Mouse (Mus musculus): Measurements from ENCODE around the gene Ly6g5b. TPM values are rescaled to one million over a fixed set of nuclear protein-coding genes. Genes with fewer than 3 reads are reported as not detected.

The Ly6g5b gene
- polyA plus RNA-seq, 1 experiment from 2014 or later, result 0.60 TPM

DNA sequence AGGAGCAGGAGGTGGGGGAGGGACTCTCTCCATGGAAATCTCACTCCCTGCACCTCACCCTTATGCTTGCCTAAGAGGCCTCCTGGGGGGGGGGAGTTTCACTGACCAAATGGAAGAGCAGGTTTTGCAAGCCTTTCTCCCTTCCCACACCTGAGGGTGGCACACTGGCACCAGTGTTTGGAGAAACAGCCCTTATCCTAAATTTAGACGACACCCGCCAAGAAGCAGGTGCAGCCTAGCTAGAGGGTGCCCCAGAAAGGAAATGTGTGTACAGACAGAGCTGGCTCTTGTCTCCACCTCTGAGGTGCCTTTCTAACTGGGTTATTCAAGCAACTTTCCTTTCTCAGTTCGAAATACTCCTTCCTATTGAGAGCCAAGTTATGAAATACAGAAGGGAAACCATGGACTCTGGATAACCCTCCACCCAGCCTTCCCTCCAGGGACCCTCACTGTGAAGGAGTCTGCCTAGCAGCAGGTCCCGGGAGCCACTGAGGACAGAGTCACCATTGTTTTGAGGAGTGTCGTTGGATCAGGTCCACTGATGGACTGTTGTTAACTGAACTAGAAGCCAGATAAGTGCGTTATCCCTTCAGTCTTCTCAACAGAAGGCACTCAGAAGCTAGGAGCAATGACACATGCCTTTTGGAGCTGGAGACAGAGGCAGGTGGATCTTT lies 44.5 kb downstream of the Ly6g5b start:
- Histone ChIP-seq H3K4me1 (ENCODE audit: insufficient read depth, low read depth, low read length) (peaks cover under 1% of the 10 kb centered on the region; the same call in 1 of the 2 replicates), H3K27me3 (replicated peaks; ENCODE audit: insufficient read depth, low read length) (0 out of 2 replicates have a peak, but pooled peaks cover 3% of the 10 kb centered on the region), H3K36me3 (ENCODE audit: insufficient read depth, low read length) (no peaks in the 10 kb centered on the region), H3K9me3 (ENCODE audit: low read length) (no peaks in the 10 kb centered on the region), H3K9ac (replicated peaks; ENCODE audit: low read depth) (no peak overlapping the region), H3K27ac (ENCODE audit: low read length) (no peak overlapping the region), H3K4me2 (replicated peaks; ENCODE audit: low read depth, low read length) (no peak overlapping the region), H3K4me3 (ENCODE audit: low read depth, low read length) (no peak overlapping the region)
- DNase-seq (ENCODE audit: low spot score) (peak; percentile 70), ATAC-seq (peak; percentile 52)
- 45% methylated on average over 6 of the region's 6 CpGs for WGBS
- TF ChIP-seq CTCF (IDR thresholded peaks at IDR 0.05) (peak; percentile 32; the same call in 1 of the 2 replicates), EP300 (IDR thresholded peaks at IDR 0.05) (no peak)

DNA sequence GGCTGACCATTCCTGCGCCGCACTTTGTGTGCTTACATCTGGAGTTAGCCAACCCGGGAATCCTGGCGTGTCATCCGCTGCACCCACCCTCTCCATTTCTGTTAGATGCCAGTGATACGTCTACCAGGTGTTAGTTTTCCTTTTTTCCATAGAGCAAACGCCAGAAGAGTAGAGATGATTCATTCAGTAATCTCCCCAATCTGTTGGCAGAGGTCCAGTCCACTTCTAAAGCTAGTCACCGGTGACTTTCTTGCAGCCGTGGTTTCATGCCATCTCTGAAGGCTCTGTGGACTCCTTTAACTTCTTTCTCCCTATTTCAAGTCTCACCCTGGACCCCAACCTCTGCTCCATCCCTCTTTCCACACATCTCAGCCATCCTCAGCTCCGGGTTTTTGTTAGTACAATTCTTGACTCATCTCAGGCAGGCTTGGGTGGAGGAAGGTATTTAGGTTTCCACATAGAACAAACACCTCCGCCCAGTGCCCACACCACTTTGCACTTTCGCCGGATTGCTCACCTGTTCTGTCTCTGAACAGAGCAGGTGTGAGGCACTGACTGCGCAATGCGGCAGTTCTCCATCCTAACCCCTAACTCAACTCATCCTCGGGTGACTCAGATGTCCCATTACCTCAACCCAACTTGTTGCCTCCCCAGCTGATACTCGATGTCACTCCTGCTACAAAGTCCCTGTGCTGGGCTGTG lies 46.9 kb downstream of the Ly6g5b start:
- H3K27ac ChIP-seq (ENCODE audit: low read length), result no peak overlapping the region

DNA sequence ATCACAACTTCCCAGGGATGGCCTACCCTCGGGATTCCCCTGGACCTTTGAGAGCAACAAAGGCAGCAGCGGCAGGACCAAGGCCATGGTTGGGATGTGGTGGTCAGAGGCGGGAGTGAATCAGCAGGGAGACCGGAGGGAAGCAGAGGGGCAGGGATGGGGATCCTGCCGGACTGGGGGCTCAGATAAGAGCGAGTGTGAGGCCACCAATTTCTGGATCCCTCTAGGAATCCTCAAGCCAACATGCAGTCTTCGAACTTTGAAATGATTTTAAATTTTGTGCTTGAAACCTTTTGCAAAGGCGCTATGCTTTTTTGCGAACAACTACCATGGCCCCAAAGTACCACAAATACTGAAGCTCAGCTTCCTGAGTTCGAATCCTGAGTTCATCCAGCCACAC lies 49.1 kb downstream of the Ly6g5b start, which contains the start of gene Mpig6b:
Gene Mpig6b, minus strand, starts transcription at position 101 of the 400 bp plus-strand sequence.
- peak within 1 kb of the TSS; percentile 70 for H3K4me2 ChIP-seq (replicated peaks; ENCODE audit: low read depth, low read length)
- no peaks in the 10 kb centered on the region for H3K9me3 ChIP-seq (ENCODE audit: low read length)
- 55% methylated on average over 10 of the region's 10 CpGs for WGBS
- peak within 1 kb of the TSS; percentile 39 for H3K4me3 ChIP-seq (ENCODE audit: low read depth, low read length)
- ATAC-seq (no peak), DNase-seq (ENCODE audit: low spot score) (no peak)
- peaks cover 6% of the 10 kb centered on the region; the same call in 1 of the 2 replicates for H3K4me1 ChIP-seq (ENCODE audit: insufficient read depth, low read depth, low read length)
- peak within 1 kb of the TSS; percentile 29; the same call in 1 of the 2 replicates for H3K9ac ChIP-seq (replicated peaks; ENCODE audit: low read depth)
- H3K27me3 ChIP-seq (replicated peaks; ENCODE audit: insufficient read depth, low read length), result 0 out of 2 replicates have a peak, but pooled peaks cover 3% of the 10 kb centered on the region
- no peak for TF ChIP-seq EP300 (IDR thresholded peaks at IDR 0.05)
- no peak for TF ChIP-seq CTCF (IDR thresholded peaks at IDR 0.05)
- peak within 1 kb of the TSS; percentile 83 for H3K27ac ChIP-seq (ENCODE audit: low read length)
- peaks cover 7% of the 10 kb centered on the region; the same call in 1 of the 2 replicates for H3K36me3 ChIP-seq (ENCODE audit: insufficient read depth, low read length)

More for the DNA sequence above, 46.9 kb downstream of the Ly6g5b start:
- H3K27me3 ChIP-seq (replicated peaks; ENCODE audit: insufficient read depth, low read length), result 0 out of 2 replicates have a peak, but pooled peaks cover 3% of the 10 kb centered on the region
- TF ChIP-seq CTCF (IDR thresholded peaks at IDR 0.05), result no peak
- TF ChIP-seq EP300 (IDR thresholded peaks at IDR 0.05), result peak; percentile 54; the same call in 1 of the 2 replicates
- H3K4me1 ChIP-seq (ENCODE audit: insufficient read depth, low read depth, low read length), result peaks cover 6% of the 10 kb centered on the region; the same call in 1 of the 2 replicates
- no peak overlapping the region for H3K9ac ChIP-seq (replicated peaks; ENCODE audit: low read depth)
- DNase-seq (ENCODE audit: low spot score) (peak; percentile 67), ATAC-seq (peak; percentile 29)
- WGBS, result 54% methylated on average over 17 of the region's 17 CpGs
- no peak overlapping the region for H3K4me3 ChIP-seq (ENCODE audit: low read depth, low read length)
- no peaks in the 10 kb centered on the region for H3K36me3 ChIP-seq (ENCODE audit: insufficient read depth, low read length)
- no peaks in the 10 kb centered on the region for H3K9me3 ChIP-seq (ENCODE audit: low read length)
- H3K4me2 ChIP-seq (replicated peaks; ENCODE audit: low read depth, low read length), result no peak overlapping the region

DNA sequence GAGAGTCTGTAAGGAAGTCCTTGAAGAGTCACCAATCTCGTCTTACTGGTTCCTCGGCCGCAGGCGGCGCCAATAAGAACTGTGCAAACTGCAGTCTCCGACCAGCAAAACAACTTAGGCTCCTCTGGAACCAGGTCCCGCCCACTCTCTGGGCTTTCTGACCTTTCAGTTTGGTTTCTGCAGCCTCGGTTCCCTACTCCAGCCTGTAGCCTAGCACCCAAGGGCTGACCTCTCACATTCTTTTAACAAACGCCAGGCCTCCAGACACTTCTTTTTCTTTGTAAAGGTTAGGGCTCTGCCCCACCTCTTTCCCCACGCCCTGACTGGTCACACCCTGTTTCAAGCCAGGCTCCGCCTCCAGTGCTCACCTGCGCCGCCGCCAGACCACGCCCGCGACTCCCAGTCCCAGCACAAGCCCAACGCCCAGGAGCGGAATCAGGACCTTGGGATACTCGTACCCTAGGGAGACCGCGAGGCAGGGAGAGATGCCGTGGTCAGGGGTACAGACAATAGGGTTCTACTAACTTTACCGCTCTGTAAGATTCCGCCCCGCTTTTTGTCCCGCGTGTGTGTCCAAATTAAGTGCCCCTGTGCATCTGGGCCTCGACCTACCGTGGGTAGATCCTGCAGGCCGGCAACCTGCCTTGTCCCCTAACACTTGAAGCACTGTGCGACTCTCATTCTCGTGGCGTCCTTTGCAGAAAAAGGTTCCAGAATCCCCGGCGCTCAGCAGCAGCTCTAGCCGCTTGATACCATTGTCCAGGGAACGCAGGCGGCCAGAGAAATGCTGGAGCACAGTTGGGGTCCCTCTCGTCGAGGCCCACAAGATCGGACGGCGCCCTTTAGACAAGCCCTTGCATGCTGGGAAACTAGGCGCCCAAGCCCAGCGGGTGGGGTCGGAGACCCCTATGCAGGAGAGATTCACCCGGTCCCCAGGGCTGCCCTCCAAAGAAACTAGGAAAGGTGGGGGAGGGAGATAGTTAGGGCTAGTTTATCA lies 50.0 kb downstream of the Ly6g5b start, which contains the start of gene Ly6g6c:
Gene Ly6g6c, plus strand, starts transcription at position 438 of the 997 bp plus-strand sequence.
- H3K4me3 ChIP-seq (ENCODE audit: low read depth, low read length), result peak within 1 kb of the TSS; percentile 39
- H3K27ac ChIP-seq (ENCODE audit: low read length), result peak within 1 kb of the TSS; percentile 83
- ATAC-seq (peak; percentile 90), DNase-seq (ENCODE audit: low spot score) (peak; percentile 95)
- WGBS, result 4% methylated on average over 48 of the region's 48 CpGs
- TF ChIP-seq EP300 (IDR thresholded peaks at IDR 0.05), result no peak
- TF ChIP-seq CTCF (IDR thresholded peaks at IDR 0.05), result peak; percentile 40
- peaks cover 8% of the 10 kb centered on the region for H3K4me1 ChIP-seq (ENCODE audit: insufficient read depth, low read depth, low read length)
- peaks cover 7% of the 10 kb centered on the region; the same call in 1 of the 2 replicates for H3K36me3 ChIP-seq (ENCODE audit: insufficient read depth, low read length)
- H3K9ac ChIP-seq (replicated peaks; ENCODE audit: low read depth), result peak within 1 kb of the TSS; percentile 29; the same call in 1 of the 2 replicates
- H3K9me3 ChIP-seq (ENCODE audit: low read length), result no peaks in the 10 kb centered on the region
- 0 out of 2 replicates have a peak, but pooled peaks cover 3% of the 10 kb centered on the region for H3K27me3 ChIP-seq (replicated peaks; ENCODE audit: insufficient read depth, low read length)
- peak within 1 kb of the TSS; percentile 70 for H3K4me2 ChIP-seq (replicated peaks; ENCODE audit: low read depth, low read length)

DNA sequence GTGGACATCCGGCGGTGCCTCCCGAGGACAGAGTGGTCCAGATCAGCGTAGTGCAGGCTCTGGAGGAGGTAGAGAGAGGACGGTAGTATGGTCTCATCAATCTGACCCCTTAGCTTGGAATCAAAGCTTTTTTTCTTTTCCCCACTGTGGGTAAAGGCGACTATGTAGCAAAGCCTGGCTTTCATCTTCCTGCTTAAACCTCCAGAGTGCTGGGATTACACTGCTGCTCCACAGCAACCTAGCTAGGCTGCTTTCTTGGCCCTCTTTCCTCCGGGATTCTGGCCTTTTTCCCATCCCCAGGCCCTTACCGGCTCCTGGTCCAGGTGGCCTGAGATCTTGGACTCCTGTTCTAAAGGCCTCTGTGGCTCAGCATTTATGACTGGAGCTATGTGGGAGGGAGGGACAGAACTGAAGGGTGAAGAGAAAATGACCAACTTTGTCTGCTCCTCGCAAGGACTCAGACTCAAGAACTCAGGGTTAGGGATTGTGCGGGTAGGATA lies 50.8 kb downstream of the Ly6g5b start:
- Histone ChIP-seq H3K27me3 (replicated peaks; ENCODE audit: insufficient read depth, low read length) (0 out of 2 replicates have a peak, but pooled peaks cover 3% of the 10 kb centered on the region), H3K36me3 (ENCODE audit: insufficient read depth, low read length) (peaks cover 7% of the 10 kb centered on the region; the same call in 1 of the 2 replicates), H3K9me3 (ENCODE audit: low read length) (no peaks in the 10 kb centered on the region), H3K4me1 (ENCODE audit: insufficient read depth, low read depth, low read length) (peaks cover 12% of the 10 kb centered on the region), H3K4me2 (replicated peaks; ENCODE audit: low read depth, low read length) (peak overlapping the region; percentile 70), H3K4me3 (ENCODE audit: low read depth, low read length) (peak overlapping the region; percentile 39), H3K27ac (ENCODE audit: low read length) (peak overlapping the region; percentile 83), H3K9ac (replicated peaks; ENCODE audit: low read depth) (no peak overlapping the region; the same call in 1 of the 2 replicates)
- WGBS, result 24% methylated on average over 10 of the region's 10 CpGs
- TF ChIP-seq CTCF (IDR thresholded peaks at IDR 0.05) (no peak), EP300 (IDR thresholded peaks at IDR 0.05) (no peak)
- DNase-seq (ENCODE audit: low spot score) (no peak), ATAC-seq (peak; percentile 27)

Other genes with a start within 250 kb of the Ly6g5b start
- 0.89 and 0.99 TPM in 2 replicates for gene Zbtb12, start 235.9 kb downstream of the Ly6g5b start, polyA plus RNA-seq (2015; fragmentation: Nextera tagmentation; extraction: Ambion mirVana)
- not detected in 2 replicates for gene Gm20547, start 233.4 kb downstream of the Ly6g5b start, polyA plus RNA-seq (2015; fragmentation: Nextera tagmentation; extraction: Ambion mirVana)
- 11.7 and 13.6 TPM in 2 replicates for gene C2, start 217.2 kb downstream of the Ly6g5b start, polyA plus RNA-seq (2015; fragmentation: Nextera tagmentation; extraction: Ambion mirVana)
- 28.7 and 35.6 TPM in 2 replicates for gene Ehmt2, start 217.0 kb downstream of the Ly6g5b start, polyA plus RNA-seq (2015; fragmentation: Nextera tagmentation; extraction: Ambion mirVana)
- gene Slc44a4, start 201.0 kb downstream of the Ly6g5b start, polyA plus RNA-seq (2015; fragmentation: Nextera tagmentation; extraction: Ambion mirVana), result 7.0 and 7.3 TPM in 2 replicates
- 31.9 and 34.2 TPM in 2 replicates for gene Neu1, start 184.2 kb downstream of the Ly6g5b start, polyA plus RNA-seq (2015; fragmentation: Nextera tagmentation; extraction: Ambion mirVana)
- gene Hspa1b, start 156.2 kb downstream of the Ly6g5b start, polyA plus RNA-seq (2015; fragmentation: Nextera tagmentation; extraction: Ambion mirVana), result 0.35 and 0.50 TPM in 2 replicates
- gene Gm20481, start 145.5 kb downstream of the Ly6g5b start, polyA plus RNA-seq (2015; fragmentation: Nextera tagmentation; extraction: Ambion mirVana), result not detected in 2 replicates
- gene Hspa1a, start 143.3 kb downstream of the Ly6g5b start, polyA plus RNA-seq (2015; fragmentation: Nextera tagmentation; extraction: Ambion mirVana), result 8.2 and 11.9 TPM in 2 replicates
- gene Hspa1l, start 142.7 kb downstream of the Ly6g5b start, polyA plus RNA-seq (2015; fragmentation: Nextera tagmentation; extraction: Ambion mirVana), result 0.70 and 0.79 TPM in 2 replicates
- 47.3 and 55.4 TPM in 2 replicates for gene Lsm2, start 133.6 kb downstream of the Ly6g5b start, polyA plus RNA-seq (2015; fragmentation: Nextera tagmentation; extraction: Ambion mirVana)
- gene Vars, start 114.4 kb downstream of the Ly6g5b start, polyA plus RNA-seq (2015; fragmentation: Nextera tagmentation; extraction: Ambion mirVana), result 24.6 and 24.7 TPM in 2 replicates
- gene Vwa7, start 98.8 kb downstream of the Ly6g5b start, polyA plus RNA-seq (2015; fragmentation: Nextera tagmentation; extraction: Ambion mirVana), result 0.30 and 0.36 TPM in 2 replicates
- gene Sapcd1, start 87.4 kb downstream of the Ly6g5b start, polyA plus RNA-seq (2015; fragmentation: Nextera tagmentation; extraction: Ambion mirVana), result 1.7 TPM in 2 replicates
- gene Msh5, start 68.7 kb downstream of the Ly6g5b start, polyA plus RNA-seq (2015; fragmentation: Nextera tagmentation; extraction: Ambion mirVana), result 1.8 and 2.4 TPM in 2 replicates
- gene Clic1, start 65.5 kb downstream of the Ly6g5b start, polyA plus RNA-seq (2015; fragmentation: Nextera tagmentation; extraction: Ambion mirVana), result 343 and 355 TPM in 2 replicates
- 238 and 247 TPM in 2 replicates for gene Ddah2, start 56.4 kb downstream of the Ly6g5b start, polyA plus RNA-seq (2015; fragmentation: Nextera tagmentation; extraction: Ambion mirVana)
- gene Ly6g6c, start 50.0 kb downstream of the Ly6g5b start, polyA plus RNA-seq (2015; fragmentation: Nextera tagmentation; extraction: Ambion mirVana), result 3.5 and 4.9 TPM in 2 replicates
- 2.1 and 2.3 TPM in 2 replicates for gene Mpig6b, start 49.2 kb downstream of the Ly6g5b start, polyA plus RNA-seq (2015; fragmentation: Nextera tagmentation; extraction: Ambion mirVana)
- gene Ly6g6e, start 38.5 kb downstream of the Ly6g5b start, polyA plus RNA-seq (2015; fragmentation: Nextera tagmentation; extraction: Ambion mirVana), result 2.8 and 3.1 TPM in 2 replicates
- gene Ly6g6d, start 37.4 kb downstream of the Ly6g5b start, polyA plus RNA-seq (2015; fragmentation: Nextera tagmentation; extraction: Ambion mirVana), result 14.4 and 14.7 TPM in 2 replicates
- 0.71 and 0.74 TPM in 2 replicates for gene Ly6g6f, start 29.8 kb downstream of the Ly6g5b start, polyA plus RNA-seq (2015; fragmentation: Nextera tagmentation; extraction: Ambion mirVana)
- gene Abhd16a, start 26.2 kb downstream of the Ly6g5b start, polyA plus RNA-seq (2015; fragmentation: Nextera tagmentation; extraction: Ambion mirVana), result 104 and 111 TPM in 2 replicates
- gene Ly6g5c, start 7.1 kb downstream of the Ly6g5b start, polyA plus RNA-seq (2015; fragmentation: Nextera tagmentation; extraction: Ambion mirVana), result not detected in 2 replicates
- 16.0 and 18.5 TPM in 2 replicates for gene Gpank1, start 6.0 kb upstream of the Ly6g5b start, polyA plus RNA-seq (2015; fragmentation: Nextera tagmentation; extraction: Ambion mirVana)
- gene Csnk2b, start 6.6 kb upstream of the Ly6g5b start, polyA plus RNA-seq (2015; fragmentation: Nextera tagmentation; extraction: Ambion mirVana), result 203 and 207 TPM in 2 replicates
- 14.4 and 16.3 TPM in 2 replicates for gene D17H6S53E, start 10.9 kb upstream of the Ly6g5b start, polyA plus RNA-seq (2015; fragmentation: Nextera tagmentation; extraction: Ambion mirVana)
- gene Apom, start 16.6 kb upstream of the Ly6g5b start, polyA plus RNA-seq (2015; fragmentation: Nextera tagmentation; extraction: Ambion mirVana), result 0.19 and 0.27 TPM in 2 replicates
- gene Bag6, start 19.8 kb upstream of the Ly6g5b start, polyA plus RNA-seq (2015; fragmentation: Nextera tagmentation; extraction: Ambion mirVana), result 34.8 and 35.8 TPM in 2 replicates
- gene Prrc2a, start 49.5 kb upstream of the Ly6g5b start, polyA plus RNA-seq (2015; fragmentation: Nextera tagmentation; extraction: Ambion mirVana), result 74.1 and 86.0 TPM in 2 replicates
- gene Aif1, start 60.6 kb upstream of the Ly6g5b start, polyA plus RNA-seq (2015; fragmentation: Nextera tagmentation; extraction: Ambion mirVana), result 9.9 and 10.3 TPM in 2 replicates
- 24.8 and 27.5 TPM in 2 replicates for gene Lst1, start 73.0 kb upstream of the Ly6g5b start, polyA plus RNA-seq (2015; fragmentation: Nextera tagmentation; extraction: Ambion mirVana)
- 2.3 and 3.0 TPM in 2 replicates for gene Ltb, start 79.0 kb upstream of the Ly6g5b start, polyA plus RNA-seq (2015; fragmentation: Nextera tagmentation; extraction: Ambion mirVana)
- gene Tnf, start 86.6 kb upstream of the Ly6g5b start, polyA plus RNA-seq (2015; fragmentation: Nextera tagmentation; extraction: Ambion mirVana), result 0.95 and 3.7 TPM in 2 replicates
- gene Lta, start 89.9 kb upstream of the Ly6g5b start, polyA plus RNA-seq (2015; fragmentation: Nextera tagmentation; extraction: Ambion mirVana), result 0.11 TPM in 1 of 2 replicates, not detected in the other
- gene Gm16181, start 105.4 kb upstream of the Ly6g5b start, polyA plus RNA-seq (2015; fragmentation: Nextera tagmentation; extraction: Ambion mirVana), result 0.60 TPM in 1 of 2 replicates, not detected in the other
- gene Atp6v1g2, start 118.2 kb upstream of the Ly6g5b start, polyA plus RNA-seq (2015; fragmentation: Nextera tagmentation; extraction: Ambion mirVana), result 4.7 and 6.1 TPM in 2 replicates
- gene Nfkbil1, start 120.4 kb upstream of the Ly6g5b start, polyA plus RNA-seq (2015; fragmentation: Nextera tagmentation; extraction: Ambion mirVana), result 11.2 and 12.2 TPM in 2 replicates
- 161 and 170 TPM in 2 replicates for gene Ddx39b, start 126.3 kb upstream of the Ly6g5b start, polyA plus RNA-seq (2015; fragmentation: Nextera tagmentation; extraction: Ambion mirVana)
- 530 and 579 TPM in 2 replicates for gene H2-D1, start 147.3 kb upstream of the Ly6g5b start, polyA plus RNA-seq (2015; fragmentation: Nextera tagmentation; extraction: Ambion mirVana)
- gene H2-Q1, start 205.0 kb upstream of the Ly6g5b start, polyA plus RNA-seq (2015; fragmentation: Nextera tagmentation; extraction: Ambion mirVana), result 0.11 and 0.19 TPM in 2 replicates
- 10.3 and 10.4 TPM in 2 replicates for gene H2-Q2, start 226.8 kb upstream of the Ly6g5b start, polyA plus RNA-seq (2015; fragmentation: Nextera tagmentation; extraction: Ambion mirVana)